Mouse (Mus musculus) cerebellum, adult 9-11 months (tissue): ENCODE measurements around the gene Sptlc3.

ENCODE experiments used
- DNase-seq: peaks from one replicate; pipeline ENCODE4 v3.0.0; 2022

The Sptlc3 gene

DNA sequence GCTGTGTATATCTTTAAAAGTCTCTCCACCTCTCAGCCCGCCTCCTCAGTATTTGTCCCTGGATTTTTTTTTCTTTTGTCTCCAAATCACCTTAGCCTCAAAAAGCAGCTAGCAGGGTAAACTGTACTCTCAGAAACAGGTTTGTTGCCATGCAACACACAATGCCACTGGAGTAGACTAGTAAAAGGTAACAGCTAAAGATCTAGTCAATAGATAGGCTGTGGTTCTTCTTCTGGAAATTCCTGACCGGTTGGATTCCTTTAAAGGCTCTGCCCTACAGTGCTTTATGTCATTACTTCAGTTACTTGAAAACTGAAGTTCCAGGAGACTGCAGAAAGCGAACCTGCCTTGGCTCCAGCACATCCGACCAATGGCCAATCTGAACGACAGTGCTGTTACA, at the start of gene Sptlc3:
TSS of gene Sptlc3 (plus strand) at position 78 of the 400 bp plus-strand sequence.
- DNase-seq = no peak

DNA sequence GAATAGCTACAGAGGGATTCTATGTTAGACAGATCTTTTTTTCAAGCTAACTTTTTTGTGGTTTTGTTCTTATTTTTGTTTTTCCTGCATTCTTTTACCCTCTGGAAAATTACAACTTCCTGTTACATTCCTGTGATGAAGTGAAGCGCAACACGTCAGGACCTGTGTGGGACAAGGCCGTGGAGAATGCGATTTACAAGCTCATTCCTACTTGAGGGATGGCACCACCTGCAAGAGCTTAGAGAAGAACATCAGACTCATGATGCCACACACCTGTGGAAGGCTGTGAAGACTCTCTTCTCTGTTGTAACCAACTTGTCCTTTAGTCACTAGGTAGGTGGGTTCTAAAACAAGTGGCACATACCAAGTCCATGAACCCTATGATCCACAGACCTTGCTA, 26.0 kb upstream of the Sptlc3 start:
- DNase-seq = no peak

DNA sequence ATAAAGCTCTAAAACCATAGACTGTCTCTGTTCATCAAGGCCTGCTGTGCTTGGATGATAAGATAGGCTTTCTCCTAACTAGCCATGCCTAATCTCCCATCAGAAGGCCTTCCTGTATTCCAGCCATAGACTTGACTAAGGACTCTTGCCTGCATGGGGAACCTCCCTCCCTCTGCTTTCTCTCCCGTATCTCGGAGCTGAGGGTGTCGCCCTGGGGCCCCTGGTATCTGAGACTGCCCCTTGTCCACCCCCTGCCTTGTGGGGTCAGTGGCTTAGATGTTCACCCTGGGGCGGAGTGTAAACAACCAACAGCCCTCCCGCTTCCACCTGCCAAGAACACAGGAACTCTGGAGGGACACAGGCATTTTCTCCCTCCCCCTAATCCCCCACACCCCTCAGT, 5.0 kb upstream of the Sptlc3 start:
- DNase-seq = no peak

DNA sequence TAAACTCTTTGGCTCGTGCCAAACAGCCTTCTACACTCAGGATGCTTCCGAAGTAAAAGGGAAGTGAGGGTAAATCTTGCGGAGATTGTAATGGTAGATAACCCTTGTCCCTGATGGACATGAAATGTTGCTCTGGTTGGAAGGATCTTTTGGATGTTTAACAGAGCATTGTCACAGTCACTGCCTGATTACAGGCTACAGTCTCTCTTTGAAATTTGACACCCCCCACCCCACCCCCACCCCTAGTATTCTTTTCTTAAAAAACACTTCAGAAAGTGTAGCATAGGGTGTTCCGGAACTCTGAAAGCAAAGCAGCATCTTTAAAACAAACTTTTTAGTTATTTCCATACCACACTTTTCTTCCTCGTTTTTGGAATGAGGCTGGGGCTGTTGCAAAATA, 916 bp downstream of the Sptlc3 start:
- no peak for DNase-seq

DNA sequence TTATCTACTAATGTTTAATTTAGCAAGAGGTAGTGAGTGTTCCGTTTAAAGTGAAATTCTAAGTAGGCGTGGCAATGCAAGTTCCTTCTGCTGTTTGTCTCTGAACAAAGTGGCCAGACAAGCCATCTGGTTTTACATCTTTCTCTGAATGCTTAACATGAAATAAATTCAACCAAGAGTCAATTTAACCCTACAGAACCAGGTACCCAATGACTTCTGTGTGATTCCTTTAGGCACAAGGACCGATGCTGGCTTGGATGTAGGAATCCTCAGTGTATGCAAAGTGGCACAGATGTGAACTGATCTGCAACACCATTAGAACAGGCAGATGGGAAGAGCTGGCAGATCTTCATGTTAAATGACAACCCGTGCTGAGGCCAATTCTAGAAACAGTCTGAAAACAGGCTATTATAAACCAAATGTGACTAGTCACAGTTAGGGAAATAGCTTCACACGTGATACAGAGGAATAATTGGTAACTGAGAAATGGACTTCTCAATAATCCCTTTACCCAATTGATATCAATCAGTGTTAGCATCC, 68.3 kb downstream of the Sptlc3 start:
- DNase-seq = no peak

DNA sequence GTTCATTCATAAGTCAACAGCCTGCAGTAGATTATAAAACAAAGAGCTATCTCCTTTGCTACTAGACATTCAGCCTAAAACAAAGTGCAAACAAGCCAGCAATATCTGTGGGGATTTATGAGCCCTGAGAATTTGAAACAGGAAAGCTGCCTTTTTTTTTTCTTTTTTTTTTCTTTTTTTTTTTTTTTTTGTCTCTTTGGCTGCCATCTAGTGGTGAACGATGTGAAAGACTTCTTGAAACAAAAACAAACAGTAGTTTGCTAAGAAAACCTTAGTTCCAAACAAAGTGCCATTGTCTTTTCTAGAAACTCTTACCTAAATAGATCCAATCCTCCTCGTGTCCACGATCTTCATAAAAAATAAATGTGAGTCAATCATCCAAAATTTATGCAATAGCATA, 85.6 kb downstream of the Sptlc3 start:
- no peak for DNase-seq

DNA sequence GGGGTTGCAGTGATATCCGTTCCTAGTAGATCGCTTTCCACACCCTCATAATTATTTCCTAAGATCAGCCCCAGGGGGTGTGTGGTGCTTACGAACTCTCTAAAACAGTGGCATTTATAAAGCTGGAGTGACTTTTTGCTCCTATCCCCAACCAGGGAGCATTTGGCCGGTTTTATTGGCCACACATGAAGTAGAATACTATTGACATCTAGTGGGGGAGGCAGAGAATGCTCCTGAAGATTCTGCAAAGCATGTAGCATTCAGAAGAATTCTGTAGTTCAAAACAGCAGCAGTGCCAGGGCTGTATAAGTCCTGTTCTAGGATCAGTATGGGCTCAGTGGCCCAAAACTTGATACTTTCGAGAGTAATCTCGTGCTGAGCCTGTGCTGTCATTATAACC, 89.1 kb downstream of the Sptlc3 start:
- peak; percentile 47 for DNase-seq

DNA sequence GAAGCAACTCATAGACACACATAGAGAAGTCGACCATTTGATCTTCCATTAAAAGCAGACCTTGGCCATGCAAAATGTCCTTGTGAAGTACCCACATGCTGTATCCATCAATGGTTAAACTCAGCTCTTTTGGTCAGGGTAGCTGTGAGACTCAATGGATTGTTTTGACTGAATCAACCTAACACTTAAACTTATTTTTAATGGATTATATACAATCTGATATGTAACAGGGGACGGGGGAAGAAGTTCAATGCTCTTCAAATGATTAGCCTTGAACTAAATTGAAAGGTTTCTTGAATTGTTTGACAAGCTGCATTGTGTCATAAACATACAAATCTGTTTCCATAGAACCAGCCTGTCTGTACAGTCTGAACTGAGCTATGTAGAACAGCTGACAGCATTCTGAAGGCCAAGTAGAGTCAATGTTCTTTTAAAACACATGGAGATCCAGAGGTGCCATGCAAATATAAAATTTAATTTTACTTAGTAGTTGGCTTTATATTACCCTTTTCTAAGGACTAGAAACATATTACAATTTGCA, 94.0 kb downstream of the Sptlc3 start:
- DNase-seq = no peak

DNA sequence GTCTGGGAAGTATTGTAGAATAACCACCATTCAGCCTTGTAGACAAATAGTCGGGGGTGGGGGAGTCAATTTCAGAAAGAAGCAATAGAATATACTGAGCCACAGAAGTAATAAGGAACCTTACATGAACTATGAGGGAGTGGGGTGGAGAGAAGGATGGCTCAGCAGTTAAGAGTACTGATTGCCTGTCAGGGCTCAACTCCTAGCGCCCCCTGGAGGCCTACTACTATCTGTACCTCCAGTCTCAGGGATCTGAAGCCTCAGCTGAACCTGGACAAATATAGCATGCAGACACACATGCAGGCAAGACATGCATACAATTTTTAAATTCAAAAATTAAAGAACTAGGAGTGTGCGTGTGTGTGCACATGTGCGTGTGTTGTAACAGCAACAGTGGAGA, 96.2 kb downstream of the Sptlc3 start:
- peak; percentile 37 for DNase-seq

DNA sequence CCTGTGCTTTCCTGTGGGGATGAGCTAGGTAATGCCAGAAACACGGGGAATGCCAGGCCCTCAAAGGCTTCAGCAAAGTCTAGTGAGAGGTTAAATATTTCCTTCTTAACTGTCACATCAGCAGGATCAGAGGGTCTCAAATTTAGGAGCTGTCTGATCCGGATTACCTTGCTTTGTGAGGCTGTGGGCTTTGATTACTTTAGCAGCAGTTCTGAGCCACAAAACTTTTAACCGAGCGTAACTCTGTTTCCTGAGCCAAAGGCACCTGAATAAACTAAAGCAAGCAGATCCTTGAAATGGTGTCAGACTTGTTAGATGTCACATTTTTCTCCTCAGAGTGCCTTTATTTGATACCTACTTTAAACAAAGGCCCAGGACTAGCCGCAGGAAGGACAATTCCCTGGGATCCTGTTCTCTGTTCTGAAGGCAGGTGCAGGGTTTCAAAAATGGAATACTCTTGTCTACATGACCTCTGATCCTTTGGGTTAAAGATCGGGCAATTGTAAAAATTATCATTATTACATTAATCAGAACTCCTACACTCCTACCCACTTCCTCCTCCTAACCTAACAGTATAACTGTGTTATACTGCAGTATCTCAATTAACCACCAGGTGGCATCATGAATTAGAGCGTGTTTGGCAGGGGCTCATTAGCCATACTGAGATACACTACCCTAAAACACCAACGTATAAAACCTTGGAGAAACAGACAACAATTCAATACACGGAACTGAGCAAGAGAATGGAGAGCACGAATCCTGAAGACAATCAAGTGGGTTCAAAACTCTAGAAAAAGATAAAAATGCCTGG, 97.4 kb downstream of the Sptlc3 start:
- DNase-seq = no peak

DNA sequence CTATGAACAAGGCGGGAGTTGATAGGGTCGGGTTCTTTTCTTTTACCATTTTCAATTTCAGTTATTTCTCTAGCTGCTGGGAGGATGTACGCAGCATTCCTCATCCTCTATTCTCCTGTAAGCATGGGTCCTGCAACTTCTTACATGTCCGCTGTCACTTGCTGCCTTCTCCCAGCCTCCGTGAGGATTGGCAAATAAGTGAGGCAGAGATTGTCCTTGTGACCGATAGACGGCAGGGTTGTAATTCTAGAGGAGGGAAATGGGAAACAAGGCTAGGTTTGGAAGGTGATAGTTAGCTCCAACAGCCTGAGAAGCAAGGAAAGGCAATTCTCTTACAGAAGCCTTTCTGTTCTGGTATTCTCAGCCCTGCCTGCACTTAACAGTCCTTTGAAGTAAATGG, 98.4 kb downstream of the Sptlc3 start:
- no peak for DNase-seq

DNA sequence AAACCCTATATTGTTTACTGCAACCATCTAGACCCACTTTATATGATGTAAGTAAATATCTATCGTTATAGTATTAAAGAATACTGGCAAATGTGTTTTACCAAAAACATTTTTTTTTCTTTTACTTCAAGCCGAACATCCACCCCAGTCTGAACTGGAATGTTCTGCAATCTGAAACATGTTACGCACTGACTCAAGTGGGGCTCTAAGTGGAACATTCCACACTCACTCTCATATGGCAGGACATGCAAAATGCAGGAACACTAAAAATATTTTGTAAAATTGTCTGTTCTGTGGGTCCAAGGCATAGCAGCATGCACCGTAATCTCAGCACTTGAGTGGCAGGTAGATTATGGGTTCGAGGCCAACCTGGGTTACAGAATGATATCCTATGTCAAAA, 103.5 kb downstream of the Sptlc3 start:
- no peak for DNase-seq

DNA sequence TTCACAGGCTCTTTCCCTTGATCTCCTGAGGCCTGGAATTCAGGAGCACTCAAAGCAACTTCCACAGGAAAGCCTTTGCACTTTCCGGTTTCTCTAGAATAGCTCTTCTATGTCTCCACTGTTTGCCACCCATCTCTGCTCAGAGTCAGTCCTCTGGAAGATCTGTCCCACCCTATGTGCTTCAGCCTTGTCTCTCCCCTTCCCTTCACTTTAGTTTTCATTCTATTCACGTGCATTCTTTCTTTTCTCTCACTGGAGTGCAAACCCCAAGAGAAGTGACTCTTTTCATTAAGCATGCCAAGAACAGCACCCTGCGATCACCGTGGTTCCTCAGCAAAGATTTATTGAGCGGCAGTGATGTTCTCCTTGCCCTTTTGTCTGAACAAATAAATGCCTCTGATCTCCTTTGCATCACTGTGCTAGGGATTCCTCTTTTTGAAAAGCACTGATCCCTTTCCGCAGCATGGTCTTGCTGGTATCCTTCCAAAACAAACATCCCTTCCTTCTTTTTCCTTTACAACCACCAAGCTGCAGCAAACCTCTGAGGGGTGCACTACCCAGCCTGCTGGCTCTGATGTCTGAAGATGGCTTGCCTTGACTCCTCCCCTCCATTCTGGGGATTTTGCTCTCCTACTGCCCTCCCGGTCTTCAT, 108.0 kb downstream of the Sptlc3 start:
- no peak for DNase-seq

DNA sequence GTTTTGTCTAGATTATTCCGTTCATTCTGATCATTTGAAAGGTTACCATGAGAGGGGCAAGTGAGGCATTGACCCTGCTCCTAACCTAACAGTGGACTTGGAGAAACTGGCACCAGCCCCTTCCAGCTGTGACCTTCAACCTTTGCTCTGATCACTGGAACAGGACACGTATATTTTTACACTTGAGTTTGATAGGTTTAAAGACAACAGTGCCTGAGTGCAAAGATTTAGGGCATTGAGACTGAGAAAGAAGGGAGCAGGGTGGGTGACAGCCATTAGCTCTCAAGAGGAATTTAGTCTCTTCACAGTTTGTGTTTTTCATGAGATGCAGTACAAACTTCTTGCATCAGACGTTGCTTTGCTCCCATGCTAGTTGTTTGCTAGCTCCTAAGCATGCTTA, 114.5 kb downstream of the Sptlc3 start:
- no peak for DNase-seq

DNA sequence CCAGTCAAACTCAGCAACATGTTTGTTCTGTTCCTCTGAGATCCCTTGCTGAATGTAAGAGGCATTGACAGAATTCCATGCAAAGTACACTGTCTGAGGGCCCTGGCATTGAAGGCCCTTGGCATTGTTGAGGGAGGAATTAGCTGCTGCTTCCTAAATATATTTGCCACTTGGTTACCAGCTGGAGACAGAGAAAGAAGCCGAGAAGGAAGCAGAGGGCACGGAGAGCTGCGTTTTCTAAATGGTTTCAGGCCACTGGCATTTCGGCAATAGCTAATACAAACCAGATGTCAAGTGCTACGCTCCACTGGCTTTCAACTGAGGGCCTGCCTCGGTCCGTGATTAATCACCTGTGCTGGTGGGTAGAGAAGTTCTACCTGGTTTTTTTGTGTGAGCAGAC, 115.1 kb downstream of the Sptlc3 start:
- DNase-seq = no peak

DNA sequence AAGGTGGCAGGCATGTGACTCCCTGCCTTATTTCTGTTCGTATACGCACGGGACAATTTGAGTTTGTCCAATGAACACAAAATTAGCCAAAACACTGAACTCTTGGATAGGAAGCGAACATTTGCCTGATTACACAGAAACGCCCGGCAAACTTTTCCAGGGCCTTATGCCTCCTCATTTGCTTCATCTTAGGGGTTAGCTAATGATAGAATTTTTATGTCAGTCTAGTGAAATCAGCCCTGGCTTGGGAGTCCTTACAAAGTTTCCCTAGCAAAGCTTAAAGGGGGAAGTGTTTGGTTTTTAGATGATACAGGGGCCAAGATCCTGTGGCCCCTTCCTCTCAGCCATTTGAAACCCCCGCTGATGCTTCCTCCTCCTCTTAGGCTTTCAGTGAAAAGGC, 115.5 kb downstream of the Sptlc3 start:
- DNase-seq = no peak

DNA sequence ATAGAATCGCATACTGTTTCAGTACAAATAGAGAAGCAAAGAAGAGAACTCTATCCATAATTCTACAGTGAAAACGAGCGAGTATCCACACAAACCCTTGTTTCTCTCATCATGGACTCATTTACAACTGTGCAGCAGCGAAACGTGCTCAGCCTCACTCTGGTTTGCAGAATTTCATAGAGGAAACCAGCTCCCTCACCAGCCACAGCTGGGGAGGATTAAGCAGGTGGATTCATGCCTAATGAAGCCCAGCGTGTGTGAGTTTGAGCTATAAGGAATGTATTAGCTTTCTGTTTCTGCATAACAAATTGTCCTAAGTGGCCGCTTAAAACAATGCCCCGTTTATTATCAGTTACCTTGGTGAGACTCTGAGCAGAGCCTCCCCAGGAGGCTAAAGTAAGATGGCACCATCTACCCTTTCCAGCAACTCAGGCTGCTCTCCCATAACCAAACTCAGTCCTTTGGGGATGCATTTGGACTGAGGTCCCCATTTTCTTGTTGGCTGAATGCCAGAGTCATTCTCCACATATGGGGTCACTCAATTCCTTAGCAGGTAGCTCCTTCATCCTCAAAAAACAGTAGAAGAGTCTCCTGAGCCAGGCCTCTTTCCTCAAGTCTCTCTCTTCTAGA, 116.1 kb downstream of the Sptlc3 start:
- no peak for DNase-seq

DNA sequence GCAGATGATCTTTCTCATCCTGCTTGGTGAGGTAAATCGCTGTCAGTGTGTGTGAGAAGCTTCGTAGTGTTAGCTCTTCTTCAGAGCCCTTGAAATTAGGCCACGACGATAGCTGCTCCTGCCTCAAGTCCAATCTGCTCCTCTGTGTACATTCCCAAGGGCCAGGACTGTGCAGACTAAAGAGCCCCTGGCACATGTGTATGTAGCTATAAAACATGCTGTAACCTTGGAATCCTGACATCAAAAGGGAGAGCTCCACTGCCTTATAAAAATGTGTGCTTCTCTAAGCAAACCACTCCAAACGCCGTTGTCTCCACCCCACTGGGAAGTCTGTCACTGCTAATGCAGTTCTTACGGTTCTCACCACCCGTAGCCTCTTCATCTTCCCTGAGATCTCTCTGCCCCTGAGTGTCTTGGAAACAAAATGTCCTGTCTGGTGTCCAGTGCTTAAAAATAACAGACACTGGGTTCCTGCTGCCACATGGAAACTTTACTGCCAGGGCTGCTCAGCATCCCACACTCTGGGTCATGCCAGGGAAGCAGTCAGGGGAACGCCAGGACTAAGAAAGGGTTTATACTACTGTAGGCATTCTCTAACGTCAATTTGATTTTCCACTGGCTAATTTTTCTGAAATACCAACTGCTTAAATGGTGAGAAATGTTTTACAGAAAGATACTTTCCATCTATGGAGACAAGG, 118.8 kb downstream of the Sptlc3 start:
- DNase-seq = no peak

DNA sequence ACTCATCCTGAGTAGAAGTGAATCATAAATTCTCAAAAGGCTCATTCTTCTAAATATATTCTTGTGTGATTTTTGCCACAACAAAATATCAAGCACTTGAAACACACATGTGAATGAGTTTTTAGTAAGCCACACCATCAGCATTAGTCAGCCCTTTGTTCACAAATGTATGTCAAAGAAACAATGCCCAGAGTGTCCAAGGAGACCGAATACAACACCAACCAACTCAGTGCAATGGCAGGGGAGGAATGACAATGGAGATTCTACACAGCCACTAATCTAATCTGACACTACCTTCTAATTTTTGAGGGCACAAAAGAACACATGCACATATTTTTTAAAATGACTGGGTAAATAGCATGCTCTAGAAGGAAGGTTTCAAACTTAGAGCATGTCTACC, 132.8 kb downstream of the Sptlc3 start:
- no peak for DNase-seq

DNA sequence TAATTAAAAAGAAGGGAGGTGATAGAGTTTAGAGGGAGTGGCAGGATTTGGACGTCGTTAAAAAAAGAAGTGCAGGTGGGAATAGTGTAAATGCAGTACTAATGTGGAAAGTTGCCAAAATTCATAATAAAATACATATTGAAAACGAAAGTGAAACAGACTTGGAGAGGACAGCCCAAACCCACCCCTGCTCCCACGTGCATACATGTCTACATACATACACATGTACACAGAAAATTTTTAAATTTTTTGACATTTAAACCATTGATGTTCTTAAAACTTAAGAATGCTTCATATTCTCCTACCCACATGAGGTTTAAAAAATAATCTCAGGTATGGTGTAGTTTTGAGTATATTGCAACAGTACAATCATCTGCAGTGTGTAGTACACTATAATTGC, 135.0 kb downstream of the Sptlc3 start:
- no peak for DNase-seq

DNA sequence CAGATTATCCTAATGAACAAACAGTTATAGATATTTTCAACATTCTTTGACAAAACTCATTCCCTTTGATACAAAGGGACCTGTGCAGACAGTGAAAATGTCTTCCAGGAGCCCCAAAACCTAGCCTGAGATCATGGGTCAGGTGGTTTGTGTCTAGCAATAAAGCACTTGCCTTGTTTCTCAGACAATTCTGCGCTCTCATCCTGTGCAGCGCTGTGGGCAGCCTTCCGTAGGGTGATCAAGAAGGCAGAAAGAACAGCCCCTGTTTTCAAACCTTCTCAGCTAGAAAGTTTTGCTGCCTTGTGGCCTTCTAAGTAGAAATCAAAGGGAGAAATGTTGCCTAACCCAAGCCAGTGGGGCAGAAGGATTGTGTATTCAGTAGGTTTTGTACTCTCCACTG, 135.9 kb downstream of the Sptlc3 start:
- no peak for DNase-seq

DNA sequence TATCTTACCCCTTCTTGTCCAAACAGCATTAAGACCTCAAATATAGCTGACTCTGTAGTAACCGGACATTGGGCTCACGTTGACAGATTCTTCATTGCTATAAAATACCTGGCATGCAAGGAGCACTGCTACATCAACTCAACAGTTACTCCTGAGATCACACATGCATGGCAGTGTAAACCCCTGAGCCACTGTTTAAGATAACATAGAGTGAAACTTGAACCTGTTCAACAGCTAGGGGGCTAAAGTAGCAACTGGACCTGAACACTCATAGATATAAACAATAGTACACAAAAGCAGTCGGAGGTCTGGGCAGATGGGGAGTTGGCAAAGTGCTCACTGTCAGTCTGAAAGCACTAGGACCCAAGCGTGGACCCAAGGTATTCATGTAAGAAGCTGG, 140.8 kb downstream of the Sptlc3 start:
- DNase-seq = no peak

DNA sequence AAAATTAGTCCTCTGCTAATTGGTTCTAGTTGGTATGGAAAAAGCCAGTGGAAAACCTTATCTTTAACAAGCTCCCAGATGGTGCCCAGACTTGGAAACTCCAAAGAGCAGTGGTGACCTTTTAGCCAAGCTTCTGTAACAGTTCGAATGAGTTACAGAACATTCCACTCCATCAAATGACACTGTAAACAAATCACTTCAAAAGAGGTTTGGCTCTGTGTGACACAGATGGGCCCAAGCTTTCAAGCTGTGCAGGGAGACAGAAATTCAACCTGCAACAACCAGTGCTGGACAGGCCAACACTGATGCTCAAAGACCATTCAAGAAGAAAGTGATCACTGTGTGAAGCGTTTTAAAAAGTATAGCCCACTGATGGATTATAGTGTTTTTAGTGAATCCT, 144.1 kb downstream of the Sptlc3 start:
- no peak for DNase-seq
